ENCODE assay signal across 8 mouse cellular contexts in genomic region chr9:70678682-70679131, GRCm38 (mm10). TPM values are rescaled to one million over a fixed set of nuclear protein-coding genes. Genes with fewer than 3 reads are reported as not detected.
A peak's percentile ranks its signal among the peaks of the same experiment; 100 is the strongest.
DNase-seq lines count a peak whose midpoint lies in the region; ATAC-seq and TF ChIP-seq lines count a peak whose summit lies in the region.

Gene Adam10, plus strand, starts transcription at chr9:70678997.

- H3K9ac ChIP-seq in embryonic facial prominence, embryonic 13.5 days: peak within 1 kb of the TSS; percentile 98
- peak within 1 kb of the TSS; percentile 95 for H3K9ac ChIP-seq in heart, adult 2 months (ENCODE audit: low read depth, low read length)
- peak within 1 kb of the TSS; percentile 97 for H3K9ac ChIP-seq in limb, embryonic 13.5 days
- H3K9ac ChIP-seq in midbrain, embryonic 16.5 days (ENCODE audit: low read depth, low read length): peak within 1 kb of the TSS; percentile 88

- peak within 1 kb of the TSS; percentile 81 for H3K4me2 ChIP-seq in embryonic facial prominence, embryonic 13.5 days
- peak within 1 kb of the TSS; percentile 80 for H3K4me2 ChIP-seq in limb, embryonic 13.5 days (replicated peaks)
- peak within 1 kb of the TSS; percentile 87 for H3K4me2 ChIP-seq in midbrain, embryonic 16.5 days (ENCODE audit: low read length)

- peak; percentile 99 for DNase-seq in 3134 (ENCODE audit: extremely low read depth, insufficient read length, low spot score)
- DNase-seq in adrenal gland, postnatal 36 days: peak; percentile 99 to 100
- peak; percentile 98 to 100 for DNase-seq in heart, adult 2 months
- DNase-seq in kidney, adult 8-10 months: peak; percentile 98 to 99
- peak; percentile 98 to 99 for DNase-seq in spleen, postnatal 10 days (ENCODE audit: low spot score in 2 of 2)

- WGBS in embryonic facial prominence, embryonic 13.5 days: under 1% methylated on average over 46 of the region's 48 CpGs
- WGBS in heart, adult 2 months: 1% methylated on average over 45 of the region's 48 CpGs
- 1% methylated on average over 45 of the region's 48 CpGs for WGBS in limb, embryonic 13.5 days
- 0% methylated on average over 39 of the region's 48 CpGs for WGBS in midbrain, embryonic 16.5 days

- TF ChIP-seq EP300 in heart, adult 2 months (IDR thresholded peaks at IDR 0.05; ENCODE audit: insufficient read depth, low read depth, low read length): peak; percentile 58; the same call in 1 of the 2 replicates

- peaks cover 4% of the 10 kb centered on the region; the same call in 1 of the 2 replicates for H3K79me2 ChIP-seq in heart, adult 2 months (replicated peaks; ENCODE audit: control insufficient read depth, insufficient read depth, low read length)

- peaks cover 16% of the 10 kb centered on the region for H3K4me1 ChIP-seq in embryonic facial prominence, embryonic 13.5 days
- H3K4me1 ChIP-seq in heart, adult 2 months (ENCODE audit: control insufficient read depth, insufficient read depth, low read length): peaks cover 8% of the 10 kb centered on the region
- H3K4me1 ChIP-seq in limb, embryonic 13.5 days: peaks cover 17% of the 10 kb centered on the region
- H3K4me1 ChIP-seq in midbrain, embryonic 16.5 days (ENCODE audit: control insufficient read depth, insufficient read depth, low read length): peaks cover 21% of the 10 kb centered on the region

- intact Hi-C loops in heart, adult 2 months (cut with DNase I): loop anchor here (1.0 to 5.0 kb wide), 2 partner anchors 21 to 54 kb away; partner anchors contain the start of gene Mindy2

- no peaks in the 10 kb centered on the region for H3K9me3 ChIP-seq in embryonic facial prominence, embryonic 13.5 days
- 0 out of 2 replicates have a peak, but pooled peaks cover 2% of the 10 kb centered on the region for H3K9me3 ChIP-seq in limb, embryonic 13.5 days
- no peaks in the 10 kb centered on the region for H3K9me3 ChIP-seq in midbrain, embryonic 16.5 days (replicated peaks; ENCODE audit: control insufficient read depth, low read length, poor library complexity, severe bottlenecking)

- peak; percentile 100 for ATAC-seq in embryonic facial prominence, embryonic 13.5 days (ENCODE audit: insufficient number of reproducible peaks, insufficient read depth, low FRiP score, low TSS enrichment, low read depth)
- ATAC-seq in limb, embryonic 13.5 days (ENCODE audit: low FRiP score, low read depth): peak; percentile 99
- peak; percentile 99 for ATAC-seq in midbrain, embryonic 16.5 days

- TF ChIP-seq CTCF in heart, adult 2 months (IDR thresholded peaks at IDR 0.05): no peak

- no peaks in the 10 kb centered on the region for H3K27me3 ChIP-seq in embryonic facial prominence, embryonic 13.5 days
- no peaks in the 10 kb centered on the region for H3K27me3 ChIP-seq in heart, adult 2 months (ENCODE audit: control insufficient read depth, insufficient read depth, low read length)
- no peaks in the 10 kb centered on the region for H3K27me3 ChIP-seq in limb, embryonic 13.5 days
- H3K27me3 ChIP-seq in midbrain, embryonic 16.5 days (ENCODE audit: control insufficient read depth, insufficient read depth, low read depth, low read length): no peaks in the 10 kb centered on the region

- H3K36me3 ChIP-seq in embryonic facial prominence, embryonic 13.5 days: no peaks in the 10 kb centered on the region
- H3K36me3 ChIP-seq in heart, adult 2 months (ENCODE audit: control insufficient read depth, insufficient read depth, low read length): peaks cover 12% of the 10 kb centered on the region
- no peaks in the 10 kb centered on the region for H3K36me3 ChIP-seq in limb, embryonic 13.5 days
- no peaks in the 10 kb centered on the region for H3K36me3 ChIP-seq in midbrain, embryonic 16.5 days (ENCODE audit: control insufficient read depth, insufficient read depth, low read length)

- peak; percentile 83; the same call in 1 of the 2 replicates for TF ChIP-seq POLR2A in heart, adult 2 months (IDR thresholded peaks at IDR 0.05; ENCODE audit: insufficient read depth, low read depth, low read length)

- peak within 1 kb of the TSS; percentile 97 for H3K27ac ChIP-seq in embryonic facial prominence, embryonic 13.5 days
- peak within 1 kb of the TSS; percentile 88 for H3K27ac ChIP-seq in heart, adult 2 months
- H3K27ac ChIP-seq in limb, embryonic 13.5 days: peak within 1 kb of the TSS; percentile 96
- H3K27ac ChIP-seq in midbrain, embryonic 16.5 days (ENCODE audit: low read length): peak within 1 kb of the TSS; percentile 98

- peak within 1 kb of the TSS; percentile 98 for H3K4me3 ChIP-seq in embryonic facial prominence, embryonic 13.5 days
- H3K4me3 ChIP-seq in heart, adult 2 months: peak within 1 kb of the TSS; percentile 82
- peak within 1 kb of the TSS; percentile 96 for H3K4me3 ChIP-seq in limb, embryonic 13.5 days
- H3K4me3 ChIP-seq in midbrain, embryonic 16.5 days (ENCODE audit: low read depth, low read length): peak within 1 kb of the TSS; percentile 97

RNA-seq across cellular contexts. Expression of gene Adam10, which starts in this region (rescaled TPM):
- total RNA-seq in adrenal gland, postnatal 36 days (2021): 10 to 100 TPM; 47.1 to 51.0 TPM
- 60.8 and 70.8 TPM in 2 replicates for polyA plus RNA-seq in embryonic facial prominence, embryonic 13.5 days (2015; fragmentation: Nextera tagmentation; extraction: Ambion mirVana)
- 10 to 100 TPM; 37.0 to 39.2 TPM for total RNA-seq in heart, adult 2 months (2021)
- 9.5 and 20.7 TPM in 2 replicates for polyA plus RNA-seq in heart, adult 2 months (2012; rRNA removed)
- polyA plus RNA-seq in limb, embryonic 13.5 days (2015; fragmentation: Nextera tagmentation; extraction: Ambion mirVana): 60.6 and 64.6 TPM in 2 replicates
- polyA plus RNA-seq in midbrain, embryonic 16.5 days (2015; fragmentation: Nextera tagmentation; extraction: Ambion mirVana): 53.6 and 60.8 TPM in 2 replicates

Comparison
In these comparisons a context has a peak if more than half of its experiments do, and no peak if none do; other contexts are left out.
1. Peak in every context shown above with its lines: DNase-seq, ATAC-seq, H3K4me3 ChIP-seq and H3K27ac ChIP-seq.